Mouse (Mus musculus) cerebellum, postnatal 25 days (tissue): Measurements from ENCODE around the gene Obox8.

Experiments
- DNase-seq, 2 experiments: peaks; one replicate each; pipeline ENCODE4 v3.0.0; 2021; ENCODE audit warnings: mixed read lengths in 2 of 2

The Obox8 gene

GRCm38 (mm10) chr7:14333457-14333856 is at the start of gene Obox8:
Gene Obox8, minus strand, starts transcription at chr7:14333557.
- DNase-seq = no peak

GRCm38 (mm10) chr7:14317209-14317608 is 16.1 kb downstream of the Obox8 start:
- DNase-seq = no peak

- DNase-seq = no peak
Observed at GRCm38 (mm10) chr7:14308671-14309070, 24.7 kb downstream of the Obox8 start.

GRCm38 (mm10) chr7:14307571-14307970 is 25.8 kb downstream of the Obox8 start:
- no peak for DNase-seq
